Mouse (Mus musculus): Measurements from ENCODE around the gene Clk3. TPM values are rescaled to one million over a fixed set of nuclear protein-coding genes. Genes with fewer than 3 reads are reported as not detected.
A peak's percentile ranks its signal among the peaks of the same experiment; 100 is the strongest.

The Clk3 gene
- polyA plus RNA-seq, 1 experiment from 2014 or later: 26.7 TPM

- peaks cover 4% of the 10 kb centered on the region; the same call in 1 of the 2 replicates for H3K36me3 ChIP-seq (ENCODE audit: control insufficient read depth, insufficient read depth)
- no peak overlapping the region for H3K4me2 ChIP-seq (replicated peaks; ENCODE audit: low read depth)
- H3K9ac ChIP-seq (ENCODE audit: low read depth, low read length): no peak overlapping the region
- 74% methylated on average over 5 of the region's 5 CpGs for WGBS
- no peaks in the 10 kb centered on the region for H3K27me3 ChIP-seq (replicated peaks; ENCODE audit: control insufficient read depth, insufficient read depth, low read length)
- no peak overlapping the region for H3K4me3 ChIP-seq (ENCODE audit: low read depth, low read length)
- H3K9me3 ChIP-seq (ENCODE audit: control insufficient read depth): no peaks in the 10 kb centered on the region
- no peak for TF ChIP-seq CTCF (IDR thresholded peaks at IDR 0.05; ENCODE audit: low read depth)
- 0 out of 2 replicates have a peak, but pooled peaks cover 7% of the 10 kb centered on the region for H3K4me1 ChIP-seq (replicated peaks; ENCODE audit: control insufficient read depth, insufficient read depth, low read length)
- no peak overlapping the region for H3K27ac ChIP-seq (ENCODE audit: low read depth, low read length)
- no peak for ATAC-seq
Observed at GRCm38 (mm10) chr9:57808771-57809310, 43.2 kb upstream of the Clk3 start.

- H3K9me3 ChIP-seq (ENCODE audit: control insufficient read depth): no peaks in the 10 kb centered on the region
- 0 out of 2 replicates have a peak, but pooled peaks have one; percentile 12 for ATAC-seq
- no peak overlapping the region for H3K4me3 ChIP-seq (ENCODE audit: low read depth, low read length)
- no peak overlapping the region for H3K4me2 ChIP-seq (replicated peaks; ENCODE audit: low read depth)
- peaks cover 10% of the 10 kb centered on the region; the same call in 1 of the 2 replicates for H3K4me1 ChIP-seq (replicated peaks; ENCODE audit: control insufficient read depth, insufficient read depth, low read length)
- no peak for TF ChIP-seq CTCF (IDR thresholded peaks at IDR 0.05; ENCODE audit: low read depth)
- H3K27ac ChIP-seq (ENCODE audit: low read depth, low read length): no peak overlapping the region
- no peaks in the 10 kb centered on the region for H3K27me3 ChIP-seq (replicated peaks; ENCODE audit: control insufficient read depth, insufficient read depth, low read length)
- peaks cover 4% of the 10 kb centered on the region; the same call in 1 of the 2 replicates for H3K36me3 ChIP-seq (ENCODE audit: control insufficient read depth, insufficient read depth)
- H3K9ac ChIP-seq (ENCODE audit: low read depth, low read length): no peak overlapping the region
- WGBS: 55% methylated on average over 4 of the region's 4 CpGs
Observed at GRCm38 (mm10) chr9:57807174-57807651, 41.6 kb upstream of the Clk3 start.

DNA sequence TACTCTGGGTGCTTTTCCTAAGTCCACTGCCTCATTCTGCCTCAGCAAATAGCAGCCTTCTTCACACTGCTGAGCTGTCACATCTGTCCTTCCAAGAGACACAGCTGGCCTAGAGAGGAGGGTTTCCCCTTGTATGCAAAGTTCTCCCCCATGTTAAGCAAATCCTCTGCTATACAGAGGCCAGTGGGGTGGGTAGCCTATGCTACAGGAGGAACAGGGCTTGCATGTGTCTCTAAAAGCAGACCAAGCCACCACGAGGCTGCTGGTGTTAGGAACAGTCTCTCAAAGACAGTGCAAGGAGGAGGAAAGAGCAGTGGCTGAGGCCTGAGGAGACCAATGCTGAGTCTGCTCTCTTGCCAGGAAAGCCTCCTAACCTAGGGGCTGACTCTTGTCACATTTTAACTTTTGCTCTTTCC is 40.4 kb upstream of the Clk3 start:
- Histone ChIP-seq H3K4me3 (ENCODE audit: low read depth, low read length) (no peak overlapping the region), H3K27ac (ENCODE audit: low read depth, low read length) (no peak overlapping the region), H3K4me2 (replicated peaks; ENCODE audit: low read depth) (no peak overlapping the region), H3K4me1 (replicated peaks; ENCODE audit: control insufficient read depth, insufficient read depth, low read length) (peaks cover 10% of the 10 kb centered on the region; the same call in 1 of the 2 replicates), H3K36me3 (ENCODE audit: control insufficient read depth, insufficient read depth) (peaks cover 4% of the 10 kb centered on the region; the same call in 1 of the 2 replicates), H3K9ac (ENCODE audit: low read depth, low read length) (no peak overlapping the region), H3K9me3 (ENCODE audit: control insufficient read depth) (no peaks in the 10 kb centered on the region), H3K27me3 (replicated peaks; ENCODE audit: control insufficient read depth, insufficient read depth, low read length) (no peaks in the 10 kb centered on the region)
- WGBS: 50% methylated on average over 1 of the region's 1 CpGs
- no peak for ATAC-seq
- no peak for TF ChIP-seq CTCF (IDR thresholded peaks at IDR 0.05; ENCODE audit: low read depth)

DNA sequence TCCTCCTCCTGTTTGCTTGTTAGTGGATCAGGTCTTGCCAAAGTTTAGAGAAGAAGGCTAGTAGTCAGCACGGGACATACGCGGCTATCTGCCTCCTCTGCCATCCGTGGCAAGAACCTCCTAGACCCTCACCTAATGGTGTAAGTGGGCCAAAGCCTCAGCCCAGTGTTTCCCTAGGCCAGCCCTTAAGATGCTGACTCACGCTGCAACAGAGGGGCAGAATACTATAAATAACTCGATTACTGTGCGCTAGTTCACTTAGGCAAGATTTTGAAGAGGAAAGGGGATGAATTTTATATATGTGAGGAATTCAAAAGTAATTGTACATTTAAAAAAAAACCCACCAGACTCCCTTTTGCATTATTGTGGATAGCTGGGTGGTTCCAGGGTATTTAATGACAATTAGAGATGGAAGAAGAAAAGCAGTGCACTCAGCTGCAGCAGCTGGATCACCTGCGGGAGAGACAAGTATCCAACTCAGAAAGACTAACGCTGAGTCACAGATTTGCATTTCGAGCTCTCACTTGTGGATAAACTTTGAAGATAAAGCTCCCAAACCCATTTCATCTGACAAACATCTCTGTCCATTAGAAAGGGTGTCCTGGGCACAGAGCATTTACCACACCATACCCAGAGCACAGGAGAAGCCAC is 39.6 kb upstream of the Clk3 start:
- no peak overlapping the region for H3K4me2 ChIP-seq (replicated peaks; ENCODE audit: low read depth)
- H3K4me1 ChIP-seq (replicated peaks; ENCODE audit: control insufficient read depth, insufficient read depth, low read length): peaks cover 10% of the 10 kb centered on the region; the same call in 1 of the 2 replicates
- no peak overlapping the region for H3K9ac ChIP-seq (ENCODE audit: low read depth, low read length)
- H3K27me3 ChIP-seq (replicated peaks; ENCODE audit: control insufficient read depth, insufficient read depth, low read length): no peaks in the 10 kb centered on the region
- 67% methylated on average over 10 of the region's 10 CpGs for WGBS
- H3K27ac ChIP-seq (ENCODE audit: low read depth, low read length): no peak overlapping the region
- no peak for ATAC-seq
- H3K9me3 ChIP-seq (ENCODE audit: control insufficient read depth): no peaks in the 10 kb centered on the region
- H3K36me3 ChIP-seq (ENCODE audit: control insufficient read depth, insufficient read depth): peaks cover 4% of the 10 kb centered on the region; the same call in 1 of the 2 replicates
- TF ChIP-seq CTCF (IDR thresholded peaks at IDR 0.05; ENCODE audit: low read depth): no peak
- H3K4me3 ChIP-seq (ENCODE audit: low read depth, low read length): no peak overlapping the region

DNA sequence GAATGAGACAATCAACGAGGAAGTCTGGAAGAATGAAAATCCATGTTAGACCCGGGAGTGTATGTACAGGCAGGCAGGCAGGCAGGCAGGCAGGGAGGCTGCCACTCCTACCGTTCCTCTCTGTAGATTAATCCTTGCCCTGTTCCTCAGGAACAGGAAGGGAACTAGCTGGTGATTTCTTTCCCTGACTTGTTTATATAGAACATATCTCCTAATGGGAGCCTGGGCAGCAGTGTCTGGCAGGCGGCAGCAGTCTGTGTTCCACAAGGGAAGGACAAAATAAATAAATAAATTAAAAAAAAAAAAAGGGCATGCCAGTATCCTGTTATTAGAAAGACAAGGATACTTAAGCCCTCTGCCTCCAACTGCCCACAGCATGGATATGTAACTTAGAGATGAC is 38.2 kb upstream of the Clk3 start:
- H3K4me1 ChIP-seq (replicated peaks; ENCODE audit: control insufficient read depth, insufficient read depth, low read length): peaks cover 10% of the 10 kb centered on the region; the same call in 1 of the 2 replicates
- H3K9me3 ChIP-seq (ENCODE audit: control insufficient read depth): no peaks in the 10 kb centered on the region
- H3K4me2 ChIP-seq (replicated peaks; ENCODE audit: low read depth): no peak overlapping the region
- H3K27ac ChIP-seq (ENCODE audit: low read depth, low read length): no peak overlapping the region
- ATAC-seq: no peak
- no peaks in the 10 kb centered on the region for H3K27me3 ChIP-seq (replicated peaks; ENCODE audit: control insufficient read depth, insufficient read depth, low read length)
- no peaks in the 10 kb centered on the region; the same call in 1 of the 2 replicates for H3K36me3 ChIP-seq (ENCODE audit: control insufficient read depth, insufficient read depth)
- H3K4me3 ChIP-seq (ENCODE audit: low read depth, low read length): no peak overlapping the region
- no peak for TF ChIP-seq CTCF (IDR thresholded peaks at IDR 0.05; ENCODE audit: low read depth)
- 13% methylated on average over 4 of the region's 4 CpGs for WGBS
- no peak overlapping the region for H3K9ac ChIP-seq (ENCODE audit: low read depth, low read length)

GRCm38 (mm10) chr9:57803047-57803446 is 37.4 kb upstream of the Clk3 start:
- no peak overlapping the region for H3K27ac ChIP-seq (ENCODE audit: low read depth, low read length)
- no peak for TF ChIP-seq CTCF (IDR thresholded peaks at IDR 0.05; ENCODE audit: low read depth)
- WGBS: 24% methylated on average over 3 of the region's 3 CpGs
- no peak overlapping the region for H3K4me3 ChIP-seq (ENCODE audit: low read depth, low read length)
- no peaks in the 10 kb centered on the region; the same call in 1 of the 2 replicates for H3K36me3 ChIP-seq (ENCODE audit: control insufficient read depth, insufficient read depth)
- H3K9ac ChIP-seq (ENCODE audit: low read depth, low read length): no peak overlapping the region
- H3K9me3 ChIP-seq (ENCODE audit: control insufficient read depth): no peaks in the 10 kb centered on the region
- H3K4me2 ChIP-seq (replicated peaks; ENCODE audit: low read depth): no peak overlapping the region
- ATAC-seq: no peak
- H3K4me1 ChIP-seq (replicated peaks; ENCODE audit: control insufficient read depth, insufficient read depth, low read length): peaks cover 10% of the 10 kb centered on the region; the same call in 1 of the 2 replicates
- no peaks in the 10 kb centered on the region for H3K27me3 ChIP-seq (replicated peaks; ENCODE audit: control insufficient read depth, insufficient read depth, low read length)
